Mouse (Mus musculus): ENCODE data around the gene Plp1.

Plp1 gene

GRCm38 (mm10) chrX:136822371-136822770, at the start of gene Plp1:
Plp1 (plus strand) TSS chrX:136822671.
- DNase-seq (ENCODE audit: low spot score): no peak

- no peak for DNase-seq (ENCODE audit: low spot score)
These were observed 49.4 kb upstream of the Plp1 start for GRCm38 (mm10) chrX:136773035-136773434.

- DNase-seq (ENCODE audit: low spot score): no peak
These were observed 44.4 kb upstream of the Plp1 start for GRCm38 (mm10) chrX:136778046-136778445.

GRCm38 (mm10) chrX:136779262-136779661, 43.2 kb upstream of the Plp1 start:
- no peak for DNase-seq (ENCODE audit: low spot score)

GRCm38 (mm10) chrX:136780041-136780440, 42.4 kb upstream of the Plp1 start, which contains the start of gene Glra4:
Glra4 (minus strand) TSS chrX:136780141.
- DNase-seq (ENCODE audit: low spot score): no peak

- no peak for DNase-seq (ENCODE audit: low spot score)
These were observed 33.0 kb upstream of the Plp1 start for GRCm38 (mm10) chrX:136789446-136789845.

GRCm38 (mm10) chrX:136797223-136797622, 25.2 kb upstream of the Plp1 start:
- no peak for DNase-seq (ENCODE audit: low spot score)

- no peak for DNase-seq (ENCODE audit: low spot score)
These were observed 2.7 kb upstream of the Plp1 start for GRCm38 (mm10) chrX:136819752-136820151.

GRCm38 (mm10) chrX:136820250-136820649, 2.2 kb upstream of the Plp1 start:
- DNase-seq (ENCODE audit: low spot score): peak; percentile 36

GRCm38 (mm10) chrX:136825016-136825415, 2.5 kb downstream of the Plp1 start:
- DNase-seq (ENCODE audit: low spot score): no peak

- no peak for DNase-seq (ENCODE audit: low spot score)
These were observed 6.1 kb downstream of the Plp1 start for GRCm38 (mm10) chrX:136828610-136829009.

GRCm38 (mm10) chrX:136850300-136850699, 27.8 kb downstream of the Plp1 start:
- no peak for DNase-seq (ENCODE audit: low spot score)

- DNase-seq (ENCODE audit: low spot score): peak; percentile 13
These were observed 45.9 kb downstream of the Plp1 start, which contains the start of gene Rab9b for GRCm38 (mm10) chrX:136868061-136869040. Rab9b (minus strand) TSS chrX:136868755.

Measured in testis, postnatal 14 days (tissue).